Mouse (Mus musculus): ENCODE measurements around the gene Map3k3. TPM values are rescaled to one million over a fixed set of nuclear protein-coding genes. Genes with fewer than 3 reads are reported as not detected.
"Not testable (repeated sequence)": the region's sequence is repeated elsewhere in the genome, so short reads cannot be mapped to it uniquely, and the experiment has no call there.

Gene Map3k3
- total RNA-seq, 1 experiment from 2014 or later, result 50.6 TPM

- peak; percentile 83 for DNase-seq
Measured at GRCm38 (mm10) chr11:106076321-106076720, 8.1 kb upstream of the Map3k3 start.

- peak; percentile 85 for DNase-seq
Measured at GRCm38 (mm10) chr11:106084911-106085561, 623 bp downstream of the Map3k3 start.

- no peak for DNase-seq
Measured at GRCm38 (mm10) chr11:106098223-106098622, 13.8 kb downstream of the Map3k3 start.

- no peak for DNase-seq
Measured at GRCm38 (mm10) chr11:106102866-106103265, 18.5 kb downstream of the Map3k3 start.

DNA sequence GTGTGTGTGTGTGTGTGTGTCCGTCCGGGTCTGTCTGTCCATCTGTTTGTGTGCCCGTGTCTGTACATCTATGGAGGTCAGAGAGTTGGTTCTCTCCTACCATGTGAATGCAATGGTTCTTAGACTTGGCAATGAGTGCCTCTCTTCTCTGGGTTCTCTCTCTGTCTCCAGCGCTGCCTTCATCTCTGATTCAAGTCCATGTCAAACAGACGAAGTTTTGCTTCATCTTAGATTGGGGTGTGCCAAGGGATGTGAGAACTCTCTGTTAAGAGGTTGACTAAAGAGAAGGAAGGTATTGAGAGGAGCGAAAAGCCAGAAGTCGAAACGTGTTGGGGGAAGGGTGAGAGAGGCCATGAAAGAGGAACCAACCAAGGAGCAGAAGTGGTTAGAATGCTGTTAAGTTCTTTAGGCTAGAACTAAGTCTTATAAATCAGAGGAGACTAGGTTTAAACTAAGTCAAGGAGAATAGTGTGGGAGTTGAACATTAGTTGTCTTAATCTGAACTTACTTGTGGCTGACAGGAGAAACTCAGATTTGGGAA is 21.7 kb downstream of the Map3k3 start:
- no peak for DNase-seq

GRCm38 (mm10) chr11:106111688-106112087 is 27.3 kb downstream of the Map3k3 start:
- no peak for DNase-seq

DNA sequence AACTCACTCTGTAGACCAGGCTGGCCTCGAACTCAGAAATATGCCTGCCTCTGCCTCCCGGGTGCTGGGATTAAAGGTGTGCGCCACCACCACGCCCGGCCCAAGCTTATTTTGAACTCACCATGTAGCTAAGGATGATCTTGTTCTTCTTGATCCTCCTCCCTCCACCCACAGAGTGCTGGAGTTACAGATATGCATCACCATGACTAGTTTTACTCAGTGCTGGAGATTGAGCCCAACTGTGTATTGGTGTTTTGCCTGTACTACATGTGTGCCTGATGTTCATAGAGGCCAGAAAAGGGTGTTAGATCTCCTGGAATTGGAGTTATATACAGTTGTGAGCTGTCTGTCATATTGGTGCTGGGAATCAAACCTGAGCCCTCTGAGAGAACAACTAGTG is 37.8 kb downstream of the Map3k3 start:
- DNase-seq, result no peak

DNA sequence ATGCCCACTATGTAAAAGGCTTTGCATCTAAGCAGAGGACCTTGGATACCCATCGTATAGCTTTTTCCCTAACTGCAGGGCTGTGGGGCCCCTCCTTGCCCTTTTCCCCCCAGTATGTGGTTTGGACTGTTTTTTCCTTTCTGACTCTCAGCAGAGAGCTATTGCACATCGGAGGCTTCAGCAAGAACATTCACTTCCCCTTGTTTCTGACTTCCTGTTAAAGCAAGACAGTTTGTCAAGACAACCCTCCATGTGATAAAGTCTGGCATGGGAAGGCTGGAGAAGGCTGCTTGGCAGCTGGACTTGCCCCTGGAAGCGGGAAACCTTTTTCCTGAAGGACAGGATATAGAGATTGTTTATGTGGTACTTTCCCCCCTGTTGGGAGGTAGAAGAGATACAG is 38.3 kb downstream of the Map3k3 start:
- no peak for DNase-seq

- DNase-seq, result no peak
Measured at GRCm38 (mm10) chr11:106124784-106125183, 40.4 kb downstream of the Map3k3 start.

- no peak for DNase-seq
Measured at GRCm38 (mm10) chr11:106125827-106126226, 41.4 kb downstream of the Map3k3 start.

DNA sequence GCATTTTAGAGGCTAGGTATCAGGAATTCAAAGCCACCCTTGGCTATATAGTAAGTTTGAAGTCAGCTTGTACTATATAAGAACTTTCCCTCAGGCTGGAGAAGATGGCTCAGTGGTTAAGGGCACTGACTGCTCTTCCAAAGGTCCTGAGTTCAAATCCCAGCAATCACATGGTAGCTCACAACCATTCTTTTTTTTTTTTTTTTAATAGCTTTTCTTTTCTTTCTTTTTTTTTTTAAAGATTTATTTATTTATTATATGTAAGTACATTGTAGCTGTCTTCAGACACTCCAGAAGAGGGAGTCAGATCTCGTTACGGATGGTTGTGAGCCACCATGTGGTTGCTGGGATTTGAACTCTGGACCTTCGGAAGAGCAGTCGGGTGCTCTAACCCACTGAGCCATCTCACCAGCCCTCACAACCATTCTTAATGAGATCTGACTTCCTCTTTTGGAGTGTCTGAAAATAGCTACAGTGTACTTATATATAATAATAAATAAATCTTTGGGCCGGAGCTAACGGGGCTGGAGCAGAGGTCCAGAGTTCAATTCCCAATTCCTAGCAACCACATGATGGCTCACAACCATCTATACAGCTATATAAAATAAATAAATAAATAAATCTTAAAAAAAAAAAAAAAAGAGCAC is 42.4 kb downstream of the Map3k3 start:
- DNase-seq, result not testable (repeated sequence)

DNA sequence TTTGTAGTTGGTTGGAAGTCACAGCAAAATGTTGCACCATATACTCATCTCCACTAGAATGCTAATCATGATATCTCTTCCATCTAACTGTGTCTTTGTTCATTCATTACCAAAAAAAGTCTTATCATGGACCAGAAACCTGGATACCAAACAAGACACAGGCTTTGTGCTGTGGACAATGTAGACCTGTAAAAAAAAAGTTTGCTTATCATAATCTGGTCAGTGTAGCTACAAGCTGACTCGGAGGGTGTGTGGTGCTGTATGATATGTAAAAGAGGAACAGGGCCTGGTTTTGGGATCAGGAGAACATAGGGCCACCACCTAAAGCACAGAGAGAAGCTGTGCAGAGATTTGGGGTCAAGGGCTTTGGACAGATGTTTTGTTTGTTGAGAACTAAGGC is 45.1 kb downstream of the Map3k3 start:
- DNase-seq, result no peak

DNA sequence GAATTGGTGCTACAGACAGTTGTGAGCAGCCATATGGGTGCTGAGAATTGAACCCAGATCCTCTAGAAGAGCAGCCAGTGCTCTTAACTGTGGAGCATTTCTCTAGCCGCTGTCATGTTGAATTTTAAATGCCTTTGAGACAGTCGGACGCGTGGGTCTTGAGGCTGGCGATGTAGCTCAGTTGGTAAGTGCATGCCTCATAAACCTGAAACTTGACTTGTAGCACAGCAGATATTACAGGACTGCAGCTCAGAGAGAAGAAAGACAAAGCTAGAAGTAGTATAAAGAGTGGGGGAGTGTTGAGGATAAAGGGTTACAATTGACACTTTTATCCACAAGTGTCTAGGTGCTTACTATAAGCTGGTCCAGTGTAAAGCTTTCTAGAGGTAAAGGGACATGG is 48.1 kb downstream of the Map3k3 start:
- DNase-seq, result no peak

DNA sequence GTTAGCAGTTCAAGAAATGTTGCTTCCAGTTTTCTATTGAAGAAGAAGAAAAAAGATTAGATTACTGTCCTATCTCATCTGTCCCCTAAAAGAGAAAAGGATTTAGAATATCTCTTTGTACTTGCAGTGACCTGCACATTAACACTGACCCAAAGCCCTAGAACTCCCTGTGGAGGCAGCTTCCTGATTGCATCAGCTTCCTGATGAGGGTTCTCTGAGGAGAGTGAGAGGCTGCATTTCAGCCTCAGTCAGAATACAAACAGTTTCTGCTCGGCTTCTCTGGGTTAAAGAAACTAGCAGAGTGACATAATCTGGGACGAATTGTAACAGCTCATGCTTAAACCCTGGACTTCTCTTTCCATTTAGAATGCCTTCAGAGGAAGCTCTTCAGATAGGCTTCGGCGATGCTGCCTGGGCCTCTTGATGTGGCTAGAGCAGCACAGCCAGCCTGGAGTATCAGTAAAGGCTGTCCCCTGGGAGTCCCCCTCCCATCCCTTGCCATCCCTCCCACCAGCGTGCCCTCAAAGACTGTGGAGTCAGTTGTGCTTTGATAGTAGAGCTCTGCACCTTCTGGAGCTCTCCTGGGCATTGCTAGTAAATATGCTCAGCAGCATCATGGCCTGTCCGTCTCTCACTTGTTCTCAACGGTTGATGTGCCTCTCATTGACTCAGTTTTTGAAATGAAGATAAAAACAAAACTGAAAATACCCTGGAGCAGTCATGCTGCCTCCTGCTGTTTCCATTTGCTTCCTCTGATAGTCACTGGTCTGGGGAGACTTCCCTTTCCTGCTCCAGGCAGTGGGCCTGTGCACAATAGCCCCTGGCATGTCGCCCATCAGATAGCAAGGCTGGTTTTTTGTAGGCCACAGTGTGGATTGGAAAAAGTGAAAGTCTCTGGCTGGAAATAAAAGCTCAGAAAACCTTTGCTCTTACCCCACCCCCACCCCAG is 50.4 kb downstream of the Map3k3 start:
- DNase-seq, result peak; percentile 88

GRCm38 (mm10) chr11:106151219-106151618 is 66.8 kb downstream of the Map3k3 start:
- no peak for DNase-seq

DNA sequence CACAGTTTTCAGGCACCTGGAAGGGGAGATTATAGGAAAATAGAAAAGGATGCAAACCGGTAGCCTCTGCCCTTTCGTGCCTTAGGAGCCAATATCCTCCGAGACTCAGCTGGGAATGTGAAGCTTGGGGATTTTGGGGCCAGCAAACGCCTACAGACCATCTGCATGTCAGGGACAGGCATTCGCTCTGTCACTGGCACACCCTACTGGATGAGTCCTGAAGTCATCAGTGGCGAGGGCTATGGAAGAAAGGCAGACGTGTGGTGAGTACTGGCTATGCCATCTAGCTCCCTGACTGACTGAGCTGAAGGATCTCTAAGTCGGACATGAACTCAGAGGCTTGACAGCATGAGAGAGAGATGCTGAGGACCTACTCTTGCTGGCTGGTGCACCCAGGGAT is 67.7 kb downstream of the Map3k3 start:
- no peak for DNase-seq

- DNase-seq, result no peak
Measured at GRCm38 (mm10) chr11:106154091-106154490, 69.7 kb downstream of the Map3k3 start.

GRCm38 (mm10) chr11:106154770-106155169 is 70.4 kb downstream of the Map3k3 start:
- no peak for DNase-seq

DNA sequence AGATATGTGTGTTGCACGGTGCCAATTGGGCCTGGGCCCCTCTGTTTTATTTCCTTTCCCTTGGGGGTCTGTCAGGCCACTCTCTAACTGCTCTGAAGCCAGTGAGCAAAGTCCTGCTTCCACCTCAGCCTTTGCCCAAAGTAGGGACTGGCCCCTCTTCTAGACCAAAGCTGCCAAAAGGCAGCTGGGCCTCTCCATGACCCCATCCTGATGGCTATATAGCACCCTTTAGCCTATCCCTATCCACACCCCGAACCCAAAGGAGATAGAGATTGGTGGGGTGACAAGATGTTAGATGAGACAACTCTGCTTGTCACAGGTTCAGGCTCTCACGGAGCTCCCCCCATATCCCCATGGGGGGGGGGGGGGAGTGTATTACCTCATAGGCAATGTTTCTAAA is 71.3 kb downstream of the Map3k3 start:
- DNase-seq, result no peak

- DNase-seq, result no peak
Measured at GRCm38 (mm10) chr11:106156257-106156656, 71.8 kb downstream of the Map3k3 start.

- no peak for DNase-seq
Measured at GRCm38 (mm10) chr11:106157154-106157553, 72.7 kb downstream of the Map3k3 start.

DNA sequence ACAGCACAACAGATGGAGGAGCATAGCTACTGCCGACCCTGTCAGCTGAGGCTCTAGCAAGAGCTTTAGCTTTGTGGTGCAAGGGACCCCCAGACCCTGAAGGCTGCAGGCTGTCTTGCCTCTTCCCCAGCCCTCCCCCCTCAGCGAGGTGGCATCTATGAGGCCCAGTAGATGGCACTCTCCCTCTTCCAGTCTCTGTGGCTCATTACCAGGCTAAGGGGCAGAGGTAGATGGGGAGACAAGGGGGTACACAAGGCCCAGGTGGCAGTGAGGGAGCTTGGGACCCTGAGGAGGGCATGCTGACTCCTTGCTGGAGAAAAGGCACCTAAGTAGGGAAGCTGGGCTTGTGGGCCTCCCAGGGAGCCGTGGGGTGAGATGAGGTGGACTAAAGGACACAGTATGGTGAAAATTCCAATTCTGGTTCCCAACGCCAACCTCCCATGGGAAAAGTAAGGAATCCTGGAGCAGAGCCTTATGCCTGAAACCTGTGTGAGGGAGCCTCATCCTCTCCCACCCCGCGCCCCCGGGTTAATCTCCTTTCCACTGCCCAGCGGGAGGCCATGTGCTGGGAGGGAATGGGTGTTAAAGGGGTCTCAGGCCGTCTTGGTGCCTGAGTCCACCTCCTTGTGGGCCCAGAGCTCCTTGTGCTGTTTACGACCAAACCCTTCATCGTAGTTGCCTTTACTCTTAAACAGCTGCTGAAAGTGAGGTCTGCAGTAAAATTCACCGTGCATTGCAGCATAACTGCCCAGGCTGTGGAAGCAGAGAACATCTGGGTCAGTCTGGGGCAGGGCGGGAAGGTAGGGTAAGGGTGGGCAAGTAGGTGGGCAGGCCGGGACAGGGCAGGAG is 73.9 kb downstream of the Map3k3 start:
- DNase-seq, result no peak
